10 mouse cellular contexts compared by ENCODE assay signal in the genomic region with DNA sequence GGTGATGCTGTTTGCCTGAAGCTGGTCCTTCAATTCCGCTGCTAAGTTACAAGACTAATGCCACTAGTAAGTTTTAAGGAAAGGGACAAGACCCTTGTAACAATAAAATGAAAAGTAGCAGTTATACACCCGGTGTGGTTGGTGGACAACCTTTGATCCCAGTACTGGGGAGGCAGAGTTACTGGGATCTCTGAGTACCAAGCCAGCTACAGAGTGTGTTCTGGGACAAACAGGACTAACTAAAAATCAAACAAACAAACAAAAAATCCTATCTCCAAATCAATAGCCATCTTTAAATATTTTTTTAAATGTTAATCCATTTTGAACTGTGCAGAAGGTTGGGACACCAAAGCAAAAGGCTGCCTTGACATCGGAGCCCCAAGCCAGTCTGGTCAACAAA. TPM values are rescaled to one million over a fixed set of nuclear protein-coding genes. Genes with fewer than 3 reads are reported as not detected.
DNase-seq lines count a peak whose midpoint lies in the region; ATAC-seq and TF ChIP-seq lines count a peak whose summit lies in the region.
"Had no signal": no experiment of that assay in that cellular context is flagged by ENCODE, and none has a peak within 500 bp of the region (broad histone marks: within the 10 kb centered on the region; RNA-seq: fewer than 3 reads in every experiment).

No protein-coding gene starts in this region.

- TF ChIP-seq POLR2A in thymus, adult 2 months (IDR thresholded peaks at IDR 0.05; ENCODE audit: control insufficient read depth, extremely low read depth, insufficient read depth, low read length, poor library complexity): no peak

- peak overlapping the region; percentile 32 for H3K4me3 ChIP-seq in erythroblast, embryonic 14.5 days (replicated peaks)
- peak overlapping the region; percentile 54 for H3K4me3 ChIP-seq in lung, embryonic 16.5 days (ENCODE audit: low read length)
- peak overlapping the region; percentile 42 for H3K4me3 ChIP-seq in liver, embryonic 11.5 days (ENCODE audit: low read depth, low read length)
- peak overlapping the region; percentile 50 for H3K4me3 ChIP-seq in stomach, embryonic 15.5 days (replicated peaks)
- no peak overlapping the region for H3K4me3 ChIP-seq in thymus, adult 2 months (ENCODE audit: control insufficient read depth, insufficient read depth, low read length)

- WGBS in lung, embryonic 16.5 days: 50% methylated on average over 3 of the region's 3 CpGs
- 80% methylated on average over 3 of the region's 3 CpGs for WGBS in liver, embryonic 11.5 days
- WGBS in stomach, embryonic 15.5 days: 65% methylated on average over 3 of the region's 3 CpGs
- WGBS in thymus, adult 2 months: 90% methylated on average over 3 of the region's 3 CpGs

- no peaks in the 10 kb centered on the region; the same call in 1 of the 2 replicates for H3K4me1 ChIP-seq in erythroblast, embryonic 14.5 days (ENCODE audit: control insufficient read depth)
- peaks cover 29% of the 10 kb centered on the region for H3K4me1 ChIP-seq in lung, embryonic 16.5 days (replicated peaks; ENCODE audit: control insufficient read depth, insufficient read depth, low read length)
- H3K4me1 ChIP-seq in liver, embryonic 11.5 days (replicated peaks; ENCODE audit: control insufficient read depth, insufficient read depth, low read length): no peaks in the 10 kb centered on the region
- peaks cover 18% of the 10 kb centered on the region for H3K4me1 ChIP-seq in stomach, embryonic 15.5 days
- peaks cover 2% of the 10 kb centered on the region; the same call in 1 of the 2 replicates for H3K4me1 ChIP-seq in thymus, adult 2 months (replicated peaks; ENCODE audit: control insufficient read depth, insufficient read depth, low read length)

- no peaks in the 10 kb centered on the region for H3K36me3 ChIP-seq in erythroblast, embryonic 14.5 days (ENCODE audit: control insufficient read depth)
- H3K36me3 ChIP-seq in lung, embryonic 16.5 days (ENCODE audit: control insufficient read depth, insufficient read depth, low read length): no peaks in the 10 kb centered on the region
- H3K36me3 ChIP-seq in liver, embryonic 11.5 days (ENCODE audit: control insufficient read depth, insufficient read depth, low read length): no peaks in the 10 kb centered on the region; the same call in 1 of the 2 replicates
- H3K36me3 ChIP-seq in stomach, embryonic 15.5 days: no peaks in the 10 kb centered on the region
- no peaks in the 10 kb centered on the region for H3K36me3 ChIP-seq in thymus, adult 2 months (ENCODE audit: control insufficient read depth, insufficient read depth, low read length)

- no peak for ATAC-seq in erythroblast, adult 5-6 weeks (replicated peaks; ENCODE audit: low FRiP score, poor library complexity, severe bottlenecking)
- ATAC-seq in lung, embryonic 16.5 days (ENCODE audit: low read depth): no peak
- ATAC-seq in liver, embryonic 11.5 days (replicated peaks; ENCODE audit: low FRiP score): no peak
- no peak for ATAC-seq in stomach, embryonic 15.5 days (ENCODE audit: insufficient read depth, low FRiP score, low read depth)

- H3K4me2 ChIP-seq in lung, embryonic 16.5 days (ENCODE audit: low read depth, low read length): peak overlapping the region; percentile 54
- H3K4me2 ChIP-seq in liver, embryonic 11.5 days: peak overlapping the region; percentile 56
- H3K4me2 ChIP-seq in stomach, embryonic 15.5 days: peak overlapping the region; percentile 60

- no peak for TF ChIP-seq CTCF in thymus, adult 2 months (IDR thresholded peaks at IDR 0.05; ENCODE audit: borderline replicate concordance, control insufficient read depth, extremely low read depth, insufficient read depth, low read length, poor library complexity)

- peak overlapping the region; percentile 68 for H3K9ac ChIP-seq in lung, embryonic 16.5 days (ENCODE audit: low read length)
- no peak overlapping the region for H3K9ac ChIP-seq in liver, embryonic 11.5 days (ENCODE audit: low read depth, low read length)
- H3K9ac ChIP-seq in stomach, embryonic 15.5 days: no peak overlapping the region

- H3K9me3 ChIP-seq in erythroblast, embryonic 14.5 days (ENCODE audit: control insufficient read depth, low read length): no peaks in the 10 kb centered on the region
- H3K9me3 ChIP-seq in lung, embryonic 16.5 days (ENCODE audit: control insufficient read depth, low read length): no peaks in the 10 kb centered on the region
- H3K9me3 ChIP-seq in liver, embryonic 11.5 days (ENCODE audit: control insufficient read depth, low read length): no peaks in the 10 kb centered on the region
- H3K9me3 ChIP-seq in stomach, embryonic 15.5 days: no peaks in the 10 kb centered on the region

- DNase-seq in lung, postnatal 14 days: no peak
- no peak for DNase-seq in liver, embryonic 11.5 days (ENCODE audit: low spot score)
- no peak for DNase-seq in adrenal gland, postnatal 36 days
- no peak for DNase-seq in thymus, adult 2 months

- peaks cover 35% of the 10 kb centered on the region for H3K27me3 ChIP-seq in erythroblast, embryonic 14.5 days (ENCODE audit: control insufficient read depth)
- no peaks in the 10 kb centered on the region for H3K27me3 ChIP-seq in lung, embryonic 16.5 days (ENCODE audit: control insufficient read depth, insufficient read depth, low read depth, low read length)
- peaks cover 11% of the 10 kb centered on the region; the same call in 1 of the 2 replicates for H3K27me3 ChIP-seq in liver, embryonic 11.5 days (replicated peaks; ENCODE audit: control insufficient read depth, insufficient read depth, low read length)
- H3K27me3 ChIP-seq in stomach, embryonic 15.5 days (replicated peaks): no peaks in the 10 kb centered on the region
- no peaks in the 10 kb centered on the region for H3K27me3 ChIP-seq in thymus, adult 2 months (ENCODE audit: control insufficient read depth, insufficient read depth, low read length)

- H3K27ac ChIP-seq in lung, embryonic 16.5 days (ENCODE audit: low read length): no peak overlapping the region
- no peak overlapping the region; the same call in 1 of the 2 replicates for H3K27ac ChIP-seq in liver, embryonic 11.5 days (ENCODE audit: low read depth, low read length)
- no peak overlapping the region for H3K27ac ChIP-seq in stomach, embryonic 15.5 days
- no peak overlapping the region for H3K27ac ChIP-seq in thymus, adult 2 months (ENCODE audit: control insufficient read depth, insufficient read depth, low read length)

RNA-seq across cellular contexts. Expression of a gene that starts 0.9 kb away (rescaled TPM):
- 0.01 and 0.05 TPM in 2 replicates for polyA plus RNA-seq in erythroblast, embryonic 14.5 days (2012)
- not detected in 2 replicates for total RNA-seq in erythroblast, adult 5-6 weeks (2015; ENCODE audit: low replicate concordance)
- 2.4 TPM in 1 of 2 replicates, not detected in the other for total RNA-seq in erythroblast, adult 5-6 weeks (2017; ENCODE audit: low replicate concordance)
- polyA plus RNA-seq in lung, embryonic 16.5 days (2015; fragmentation: Nextera tagmentation; extraction: Ambion mirVana): 82.2 and 86.7 TPM in 2 replicates
- 42.9 and 44.2 TPM in 2 replicates for polyA plus RNA-seq in liver, embryonic 11.5 days (2014; fragmentation: Nextera tagmentation; extraction: Ambion mirVana)
- 51.1 and 62.7 TPM in 2 replicates for polyA plus RNA-seq in stomach, embryonic 15.5 days (2015; fragmentation: Nextera tagmentation; extraction: Ambion mirVana)
- total RNA-seq in adrenal gland, postnatal 36 days (2021): 10 to 100 TPM in 1 of 2 experiments, 1 to 10 TPM in 1; 5.0 to 22.7 TPM
- polyA plus RNA-seq in thymus, adult 2 months (2012; rRNA removed): 3.6 TPM in 2 replicates

RNA-seq across cellular contexts. Expression of a gene that starts 22.5 kb away (rescaled TPM):
- polyA plus RNA-seq in erythroblast, embryonic 14.5 days (2012): 0.05 TPM in 1 of 2 replicates, not detected in the other
- total RNA-seq in erythroblast, adult 5-6 weeks (2015; ENCODE audit: low replicate concordance): 2.3 and 4.4 TPM in 2 replicates
- 1.5 and 3.5 TPM in 2 replicates for total RNA-seq in erythroblast, adult 5-6 weeks (2017; ENCODE audit: low replicate concordance)
- 40.9 and 43.6 TPM in 2 replicates for polyA plus RNA-seq in lung, embryonic 16.5 days (2015; fragmentation: Nextera tagmentation; extraction: Ambion mirVana)
- polyA plus RNA-seq in liver, embryonic 11.5 days (2014; fragmentation: Nextera tagmentation; extraction: Ambion mirVana): 22.5 and 22.6 TPM in 2 replicates
- polyA plus RNA-seq in stomach, embryonic 15.5 days (2015; fragmentation: Nextera tagmentation; extraction: Ambion mirVana): 29.0 and 30.0 TPM in 2 replicates
- total RNA-seq in adrenal gland, postnatal 36 days (2021): 10 to 100 TPM; 22.0 to 26.7 TPM
- polyA plus RNA-seq in thymus, adult 2 months (2012; rRNA removed): 9.1 and 11.2 TPM in 2 replicates

RNA-seq across cellular contexts. Expression of a gene that starts 25.5 kb away (rescaled TPM):
- polyA plus RNA-seq in erythroblast, embryonic 14.5 days (2012): not detected in 2 replicates
- not detected in 2 replicates for total RNA-seq in erythroblast, adult 5-6 weeks (2015; ENCODE audit: low replicate concordance)
- total RNA-seq in erythroblast, adult 5-6 weeks (2017; ENCODE audit: low replicate concordance): not detected in 2 replicates
- not detected in 2 replicates for polyA plus RNA-seq in lung, embryonic 16.5 days (2015; fragmentation: Nextera tagmentation; extraction: Ambion mirVana)
- not detected in 2 replicates for polyA plus RNA-seq in liver, embryonic 11.5 days (2014; fragmentation: Nextera tagmentation; extraction: Ambion mirVana)
- polyA plus RNA-seq in stomach, embryonic 15.5 days (2015; fragmentation: Nextera tagmentation; extraction: Ambion mirVana): 0.04 TPM in 1 of 2 replicates, not detected in the other
- not detected for total RNA-seq in adrenal gland, postnatal 36 days (2021)
- polyA plus RNA-seq in thymus, adult 2 months (2012; rRNA removed): not detected in 2 replicates
- total RNA-seq: gastrocnemius, postnatal 14 days had no signal
- polyA plus RNA-seq: small intestine, adult 2 months had no signal

RNA-seq across cellular contexts. Expression of a gene that starts 28.0 kb away (rescaled TPM):
- polyA plus RNA-seq in erythroblast, embryonic 14.5 days (2012): 0.01 and 0.06 TPM in 2 replicates
- total RNA-seq in erythroblast, adult 5-6 weeks (2015; ENCODE audit: low replicate concordance): not detected in 2 replicates
- not detected in 2 replicates for total RNA-seq in erythroblast, adult 5-6 weeks (2017; ENCODE audit: low replicate concordance)
- polyA plus RNA-seq in lung, embryonic 16.5 days (2015; fragmentation: Nextera tagmentation; extraction: Ambion mirVana): 0.47 and 0.58 TPM in 2 replicates
- polyA plus RNA-seq in liver, embryonic 11.5 days (2014; fragmentation: Nextera tagmentation; extraction: Ambion mirVana): 8.4 and 8.5 TPM in 2 replicates
- polyA plus RNA-seq in stomach, embryonic 15.5 days (2015; fragmentation: Nextera tagmentation; extraction: Ambion mirVana): 2.4 and 2.6 TPM in 2 replicates
- total RNA-seq in adrenal gland, postnatal 36 days (2021): 1 to 10 TPM in 1 of 2 experiments, under 1 TPM in 1; 0.96 to 4.6 TPM
- polyA plus RNA-seq in thymus, adult 2 months (2012; rRNA removed): 0.65 and 0.66 TPM in 2 replicates

RNA-seq across cellular contexts. Expression of a gene that starts 28.5 kb away (rescaled TPM):
- not detected in 2 replicates for polyA plus RNA-seq in erythroblast, embryonic 14.5 days (2012)
- not detected in 2 replicates for total RNA-seq in erythroblast, adult 5-6 weeks (2015; ENCODE audit: low replicate concordance)
- not detected in 2 replicates for total RNA-seq in erythroblast, adult 5-6 weeks (2017; ENCODE audit: low replicate concordance)
- not detected in 2 replicates for polyA plus RNA-seq in lung, embryonic 16.5 days (2015; fragmentation: Nextera tagmentation; extraction: Ambion mirVana)
- polyA plus RNA-seq in liver, embryonic 11.5 days (2014; fragmentation: Nextera tagmentation; extraction: Ambion mirVana): not detected in 2 replicates
- 0.73 TPM in 1 of 2 replicates, not detected in the other for polyA plus RNA-seq in stomach, embryonic 15.5 days (2015; fragmentation: Nextera tagmentation; extraction: Ambion mirVana)
- total RNA-seq in adrenal gland, postnatal 36 days (2021): not detected
- not detected in 2 replicates for polyA plus RNA-seq in thymus, adult 2 months (2012; rRNA removed)
- total RNA-seq: gastrocnemius, postnatal 14 days had no signal
- polyA plus RNA-seq: small intestine, adult 2 months had no signal
